Mouse (Mus musculus) right cerebral cortex, postnatal 14 days (tissue): Measurements from ENCODE around the gene Crispld2.

Experiments
- DNase-seq: peaks from one replicate; pipeline ENCODE4 v3.0.0; 2022

Crispld2 gene

GRCm38 (mm10) chr8:119992249-119992648, at the start of gene Crispld2:
Crispld2 (plus strand) TSS chr8:119992438.
- DNase-seq: peak; percentile 65

- DNase-seq: no peak
These were observed 48.6 kb upstream of the Crispld2 start for GRCm38 (mm10) chr8:119943616-119944015.

GRCm38 (mm10) chr8:119944096-119944811, 48.0 kb upstream of the Crispld2 start:
- DNase-seq: peak; percentile 72

- DNase-seq: no peak
These were observed 45.8 kb upstream of the Crispld2 start for GRCm38 (mm10) chr8:119946326-119946865.

GRCm38 (mm10) chr8:119947653-119948052, 44.6 kb upstream of the Crispld2 start:
- DNase-seq: no peak

GRCm38 (mm10) chr8:119948340-119948739, 43.9 kb upstream of the Crispld2 start:
- DNase-seq: peak; percentile 40

GRCm38 (mm10) chr8:119952282-119952681, 40.0 kb upstream of the Crispld2 start:
- DNase-seq: no peak

GRCm38 (mm10) chr8:119952747-119953146, 39.5 kb upstream of the Crispld2 start:
- no peak for DNase-seq

- DNase-seq: no peak
These were observed 36.9 kb upstream of the Crispld2 start for GRCm38 (mm10) chr8:119955333-119955732.

GRCm38 (mm10) chr8:119958076-119958475, 34.2 kb upstream of the Crispld2 start:
- no peak for DNase-seq

- DNase-seq: peak; percentile 35
These were observed 31.6 kb upstream of the Crispld2 start for GRCm38 (mm10) chr8:119960531-119961104.

GRCm38 (mm10) chr8:119964859-119965258, 27.4 kb upstream of the Crispld2 start:
- no peak for DNase-seq

GRCm38 (mm10) chr8:119967435-119967834, 24.8 kb upstream of the Crispld2 start:
- no peak for DNase-seq

- peak; percentile 40 for DNase-seq
These were observed 22.1 kb upstream of the Crispld2 start for GRCm38 (mm10) chr8:119970169-119970568.

- DNase-seq: no peak
These were observed 19.7 kb upstream of the Crispld2 start for GRCm38 (mm10) chr8:119972558-119972957.

- DNase-seq: no peak
These were observed 13.4 kb upstream of the Crispld2 start for GRCm38 (mm10) chr8:119978770-119979381.

- DNase-seq: no peak
These were observed 11.0 kb upstream of the Crispld2 start for GRCm38 (mm10) chr8:119981253-119981652.

GRCm38 (mm10) chr8:119984085-119984484, 8.2 kb upstream of the Crispld2 start:
- DNase-seq: no peak

GRCm38 (mm10) chr8:119986174-119986573, 6.1 kb upstream of the Crispld2 start:
- DNase-seq: no peak

- no peak for DNase-seq
These were observed 4.2 kb upstream of the Crispld2 start for GRCm38 (mm10) chr8:119988087-119988486.

GRCm38 (mm10) chr8:119994114-119994513, 1.9 kb downstream of the Crispld2 start:
- DNase-seq: no peak

GRCm38 (mm10) chr8:119994556-119994955, 2.3 kb downstream of the Crispld2 start:
- no peak for DNase-seq

GRCm38 (mm10) chr8:119997266-119997665, 5.0 kb downstream of the Crispld2 start:
- DNase-seq: no peak

- DNase-seq: no peak
These were observed 8.2 kb downstream of the Crispld2 start for GRCm38 (mm10) chr8:120000461-120000860.
